19 mouse cellular contexts compared by ENCODE assay signal in genomic region chr3:38571224-38571623, GRCm38 (mm10).
"Had no signal": no experiment of that assay in that cellular context is flagged by ENCODE, and none has a peak within 500 bp of the region (broad histone marks: within the 10 kb centered on the region; RNA-seq: fewer than 3 reads in every experiment).

No protein-coding gene starts in this region.

- DNase-seq: kidney, adult 11 months; kidney, adult 9 months; kidney, postnatal 14 days; kidney, postnatal 4 days; liver; lung, adult 18-20 months; lung, postnatal 10 days; lung, postnatal 4 days; thymus, adult 18-20 months; thymus, postnatal 4 days had no signal

- H3K36me3 ChIP-seq: limb, embryonic 10.5 days; limb, embryonic 13.5 days; liver, embryonic 12.5 days; liver, embryonic 15.5 days; midbrain, embryonic 10.5 days; midbrain, embryonic 13.5 days had no signal

- H3K27me3 ChIP-seq: limb, embryonic 13.5 days; liver, embryonic 12.5 days; liver, embryonic 15.5 days; megakaryocyte, embryonic 14.5 days; midbrain, embryonic 13.5 days had no signal

- H3K4me3 ChIP-seq: limb, embryonic 10.5 days; limb, embryonic 13.5 days; liver, embryonic 12.5 days; liver, embryonic 15.5 days; megakaryocyte, embryonic 14.5 days; midbrain, embryonic 10.5 days; midbrain, embryonic 13.5 days; myocyte had no signal

- H3K4me2 ChIP-seq: limb, embryonic 13.5 days; liver, embryonic 12.5 days; liver, embryonic 15.5 days; midbrain, embryonic 13.5 days had no signal

- H3K4me1 ChIP-seq: liver, embryonic 12.5 days; liver, embryonic 15.5 days; megakaryocyte, embryonic 14.5 days had no signal

- ATAC-seq: liver, embryonic 12.5 days; midbrain, embryonic 13.5 days; midbrain, embryonic 16.5 days had no signal

- H3K27ac ChIP-seq: limb, embryonic 10.5 days; limb, embryonic 13.5 days; liver, embryonic 12.5 days; liver, embryonic 15.5 days; midbrain, embryonic 10.5 days; midbrain, embryonic 13.5 days had no signal

- H3K9me3 ChIP-seq: limb, embryonic 10.5 days; limb, embryonic 13.5 days; liver, embryonic 12.5 days; liver, embryonic 15.5 days; megakaryocyte, embryonic 14.5 days; midbrain, embryonic 10.5 days; midbrain, embryonic 13.5 days had no signal

- H3K9ac ChIP-seq: limb, embryonic 13.5 days; liver, embryonic 12.5 days; liver, embryonic 15.5 days; midbrain, embryonic 13.5 days had no signal
